Mouse (Mus musculus) thymus, adult 2 months (tissue): Measurements from ENCODE around the gene Mrpl16. TPM values are rescaled to one million over a fixed set of nuclear protein-coding genes. Genes with fewer than 3 reads are reported as not detected.

Source experiments
- DNase-seq: peaks from one replicate; pipeline ENCODE4 v3.0.0; 2021
- H3K27ac ChIP-seq: fragments of 200-500 bp; 2 replicates; pipeline ENCODE4 v1.5.1; 2012; ENCODE audit warnings: low read length, control low read depth; ENCODE audit not compliant: control insufficient read depth, insufficient read depth
- H3K27me3 ChIP-seq: fragments of 200-500 bp; 2 replicates; pipeline ENCODE4 v1.6.1; 2012; ENCODE audit warnings: mild to moderate bottlenecking, low read length, moderate library complexity, mixed read lengths; ENCODE audit not compliant: control insufficient read depth, insufficient read depth
- H3K36me3 ChIP-seq: fragments of 200-500 bp; 2 replicates; pipeline ENCODE4 v1.6.1; 2012; ENCODE audit warnings: mild to moderate bottlenecking, low read length, moderate library complexity; ENCODE audit not compliant: control insufficient read depth, insufficient read depth
- H3K4me1 ChIP-seq: fragments of 200-500 bp; replicated peaks from 2 replicates; pipeline ENCODE4 v1.6.1; 2012; ENCODE audit warnings: low read length; ENCODE audit not compliant: control insufficient read depth, insufficient read depth
- H3K4me3 ChIP-seq: fragments of 200-500 bp; 2 replicates; pipeline ENCODE4 v1.5.1; 2012; ENCODE audit warnings: mild to moderate bottlenecking, low read length, control low read depth, moderate library complexity; ENCODE audit not compliant: control insufficient read depth, insufficient read depth
- CTCF ChIP-seq: fragments of 200-500 bp; IDR thresholded peaks from 2 replicates; pipeline ENCODE4 v1.5.1; 2012; ENCODE audit warnings: mild to moderate bottlenecking, control low read depth, low read length, moderate library complexity, borderline replicate concordance; ENCODE audit not compliant: control insufficient read depth, poor library complexity, insufficient read depth; ENCODE audit errors: extremely low read depth
- POLR2A ChIP-seq: fragments of 200-500 bp; IDR thresholded peaks from 2 replicates; pipeline ENCODE4 v1.6.1; 2012; ENCODE audit warnings: mild to moderate bottlenecking, low read length, control low read depth, moderate library complexity; ENCODE audit not compliant: control insufficient read depth, poor library complexity, insufficient read depth; ENCODE audit errors: extremely low read depth
- WGBS: fragments of 180-500 bp; shearing (Covaris S2); methylation state at CpG from one replicate; pipeline ENCODE4 v1.1.7; 2018; 5-methylcytosine and 5-hydroxymethylcytosine counted together
- polyA plus RNA-seq: library from polyadenylated mRNA; depleted of rRNA; stranded (reverse); fragments of >200 nt; gene quantifications from 2 replicates; pipeline ENCODE4 v1.2.3, GENCODE M21; 2012

Mrpl16 gene
- polyA plus RNA-seq, 1 experiment, result 10.6 TPM

- Histone ChIP-seq H3K4me1 (no peaks in the 10 kb centered on the region), H3K4me3 (no peak overlapping the region), H3K27me3 (no peaks in the 10 kb centered on the region), H3K27ac (no peak overlapping the region), H3K36me3 (no peaks in the 10 kb centered on the region)
- DNase-seq, result no peak
- TF ChIP-seq CTCF (no peak), POLR2A (no peak)
- WGBS, result 64% methylated on average over 1 of the region's 1 CpGs
These were observed 33.7 kb upstream of the Mrpl16 start for GRCm38 (mm10) chr19:11736455-11736854.

GRCm38 (mm10) chr19:11745680-11746079 lies 24.5 kb upstream of the Mrpl16 start:
- Histone ChIP-seq H3K4me3 (no peak overlapping the region), H3K4me1 (no peaks in the 10 kb centered on the region), H3K27me3 (no peaks in the 10 kb centered on the region), H3K27ac (no peak overlapping the region), H3K36me3 (no peaks in the 10 kb centered on the region)
- TF ChIP-seq POLR2A (no peak), CTCF (no peak)
- DNase-seq, result no peak

GRCm38 (mm10) chr19:11747298-11747697 lies 22.9 kb upstream of the Mrpl16 start, which contains the start of gene Gif:
TSS of gene Gif (plus strand) at chr19:11747554.
- no peaks in the 10 kb centered on the region for H3K27me3 ChIP-seq
- no peak within 1 kb of the TSS for H3K27ac ChIP-seq
- H3K36me3 ChIP-seq, result no peaks in the 10 kb centered on the region
- 97% methylated on average over 2 of the region's 2 CpGs for WGBS
- H3K4me1 ChIP-seq, result no peaks in the 10 kb centered on the region
- TF ChIP-seq CTCF (no peak), POLR2A (no peak)
- DNase-seq, result no peak
- H3K4me3 ChIP-seq, result no peak within 1 kb of the TSS

- Histone ChIP-seq H3K4me1 (no peaks in the 10 kb centered on the region), H3K27me3 (no peaks in the 10 kb centered on the region), H3K4me3 (no peak overlapping the region), H3K27ac (no peak overlapping the region), H3K36me3 (no peaks in the 10 kb centered on the region)
- WGBS, result 91% methylated on average over 3 of the region's 3 CpGs
- TF ChIP-seq CTCF (no peak), POLR2A (no peak)
- DNase-seq, result no peak
These were observed 5.1 kb upstream of the Mrpl16 start for GRCm38 (mm10) chr19:11765059-11765458.

GRCm38 (mm10) chr19:11766413-11766812 lies 3.8 kb upstream of the Mrpl16 start:
- TF ChIP-seq CTCF, result no peak
- TF ChIP-seq POLR2A, result no peak
- DNase-seq, result no peak
- Histone ChIP-seq H3K36me3 (no peaks in the 10 kb centered on the region), H3K27ac (no peak overlapping the region), H3K4me1 (no peaks in the 10 kb centered on the region), H3K4me3 (no peak overlapping the region), H3K27me3 (no peaks in the 10 kb centered on the region)
- WGBS, result 25% methylated on average over 4 of the region's 4 CpGs

GRCm38 (mm10) chr19:11768163-11768562 lies 2.0 kb upstream of the Mrpl16 start:
- 4% methylated on average over 3 of the region's 3 CpGs for WGBS
- H3K4me1 ChIP-seq, result no peaks in the 10 kb centered on the region

More at GRCm38 (mm10) chr19:11768163-11768562, 2.0 kb upstream of the Mrpl16 start:
- Histone ChIP-seq H3K27me3 (no peaks in the 10 kb centered on the region), H3K27ac (no peak overlapping the region), H3K4me3 (no peak overlapping the region), H3K36me3 (no peaks in the 10 kb centered on the region)
- TF ChIP-seq POLR2A, result no peak
- no peak for TF ChIP-seq CTCF
- peak; percentile 33 for DNase-seq
